Mouse (Mus musculus) kidney, embryonic 15.5 days (tissue): ENCODE results near the gene Cdkl2. TPM values are rescaled to one million over a fixed set of nuclear protein-coding genes. Genes with fewer than 3 reads are reported as not detected.

Experiments used
- ATAC-seq: fragments of 200-750 bp; cut with Nextera tagmentation; replicated peaks from 2 replicates; pipeline ENCODE4 v1.8.0; 2017; ENCODE audit warnings: moderate TSS enrichment; ENCODE audit not compliant: low FRiP score
- H3K27ac ChIP-seq: fragments of 300-500 bp; sonication (generic); 2 replicates; pipeline ENCODE4 v1.5.1; 2015; ENCODE audit warnings: mild to moderate bottlenecking, inconsistent platforms
- H3K27me3 ChIP-seq: fragments of 300-500 bp; sonication (generic); 2 replicates; pipeline ENCODE4 v1.6.1; 2015; ENCODE audit warnings: inconsistent platforms
- H3K36me3 ChIP-seq: fragments of 300-500 bp; sonication (generic); 2 replicates; pipeline ENCODE4 v1.6.1; 2015; ENCODE audit warnings: inconsistent platforms
- H3K4me1 ChIP-seq: fragments of 300-500 bp; sonication (generic); 2 replicates; pipeline ENCODE4 v1.6.1; 2015; ENCODE audit warnings: inconsistent platforms
- H3K4me2 ChIP-seq: fragments of 300-500 bp; sonication (generic); 2 replicates; pipeline ENCODE4 v1.6.1; 2015; ENCODE audit warnings: moderate library complexity, mild to moderate bottlenecking, inconsistent platforms
- H3K4me3 ChIP-seq: fragments of 300-500 bp; sonication (generic); replicated peaks from 2 replicates; pipeline ENCODE4 v1.5.1; 2015; ENCODE audit warnings: mild to moderate bottlenecking, inconsistent platforms
- H3K9ac ChIP-seq: fragments of 300-500 bp; sonication (generic); 2 replicates; pipeline ENCODE4 v1.6.1; 2015; ENCODE audit warnings: mild to moderate bottlenecking, inconsistent platforms
- H3K9me3 ChIP-seq: fragments of 300-500 bp; sonication (generic); replicated peaks from 2 replicates; pipeline ENCODE4 v1.6.1; 2016; ENCODE audit warnings: inconsistent platforms
- WGBS: fragments of 180-500 bp; shearing (Covaris S2); methylation state at CpG from one replicate; pipeline ENCODE4 v1.1.7; 2015; ENCODE audit warnings: mixed read lengths; 5-methylcytosine and 5-hydroxymethylcytosine counted together
- polyA plus RNA-seq: library from polyadenylated mRNA; unstranded; fragments of >200 nt; fragmentation: Nextera tagmentation; extraction: Ambion mirVana; gene quantifications from 2 replicates; pipeline ENCODE4 v1.2.1, GENCODE M21; 2015

Gene Cdkl2
- polyA plus RNA-seq, 1 experiment from 2014 or later: 1.8 TPM

DNA sequence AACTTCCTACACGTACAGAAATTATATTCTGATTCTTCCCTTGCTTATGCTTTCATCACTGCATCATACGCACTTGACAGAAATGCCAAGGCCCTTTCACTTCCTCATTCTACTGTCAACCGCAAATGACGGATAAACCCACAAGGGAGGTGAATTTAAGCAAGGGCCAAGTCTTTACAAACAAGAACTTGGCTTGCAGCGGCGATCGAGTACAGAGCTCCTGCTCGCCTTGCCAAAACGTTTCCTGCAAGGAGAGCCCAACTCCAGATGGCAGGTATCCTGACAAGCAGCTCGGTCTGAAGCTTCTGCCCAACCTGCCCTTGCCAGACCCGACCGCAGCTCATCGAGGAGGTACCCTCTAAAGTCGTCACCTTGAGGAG is 81.4 kb downstream of the Cdkl2 start:
- WGBS: under 1% methylated on average over 14 of the region's 14 CpGs
- Histone ChIP-seq H3K9ac (peak overlapping the region; percentile 71), H3K27ac (peak overlapping the region; percentile 100), H3K4me3 (peak overlapping the region; percentile 79), H3K4me2 (peak overlapping the region; percentile 68), H3K9me3 (no peaks in the 10 kb centered on the region), H3K4me1 (peaks cover 21% of the 10 kb centered on the region), H3K36me3 (peaks cover 16% of the 10 kb centered on the region), H3K27me3 (no peaks in the 10 kb centered on the region)
- ATAC-seq: no peak

- no peak for ATAC-seq
- Histone ChIP-seq H3K9ac (no peak overlapping the region), H3K27ac (0 out of 2 replicates have a peak overlapping the region, but pooled peaks have one; percentile 60)
These were observed 82.3 kb downstream of the Cdkl2 start for GRCm38 (mm10) chr5:91961370-91961769.

DNA sequence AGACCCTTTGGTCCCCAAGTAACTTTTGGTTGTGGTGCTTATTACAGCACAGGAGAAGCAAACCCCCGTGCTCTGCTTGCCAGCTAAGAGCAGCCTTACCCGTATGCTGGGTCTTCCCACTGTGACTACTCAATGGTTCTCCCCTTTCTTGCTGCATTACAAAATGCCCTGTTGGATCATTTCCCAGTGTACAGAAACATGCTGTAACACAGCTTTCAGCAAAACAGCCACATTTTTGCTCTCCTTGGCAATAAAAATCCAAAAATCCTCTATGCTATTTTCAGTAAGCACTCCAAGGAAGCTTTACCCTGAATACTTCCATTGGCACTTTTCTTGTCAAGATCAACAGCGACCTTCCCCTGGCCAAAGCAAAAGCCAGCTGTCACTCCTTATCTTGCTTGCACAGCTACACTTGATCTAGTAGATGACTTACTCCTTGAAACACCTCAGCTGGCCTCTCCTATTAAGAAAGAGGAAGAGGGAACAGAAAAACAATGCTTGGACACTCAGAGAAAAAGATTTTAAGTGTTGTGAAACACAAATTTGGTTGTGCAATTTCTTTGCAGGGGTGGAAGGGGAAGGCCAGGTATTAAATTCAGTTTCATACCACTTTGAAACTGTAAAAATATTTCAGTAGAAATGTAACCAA is 83.0 kb downstream of the Cdkl2 start:
- H3K4me3 ChIP-seq: peak overlapping the region; percentile 79
- 0 out of 2 replicates have a peak overlapping the region, but pooled peaks have one; percentile 60 for H3K27ac ChIP-seq
- peaks cover 21% of the 10 kb centered on the region for H3K4me1 ChIP-seq
- H3K27me3 ChIP-seq: no peaks in the 10 kb centered on the region
- no peaks in the 10 kb centered on the region for H3K9me3 ChIP-seq
- ATAC-seq: no peak
- WGBS: 70% methylated on average over 3 of the region's 3 CpGs
- 0 out of 2 replicates have a peak overlapping the region, but pooled peaks have one; percentile 18 for H3K9ac ChIP-seq
- H3K36me3 ChIP-seq: peaks cover 26% of the 10 kb centered on the region
- H3K4me2 ChIP-seq: peak overlapping the region; percentile 68

More at GRCm38 (mm10) chr5:91961370-91961769, 82.3 kb downstream of the Cdkl2 start:
- 76% methylated on average over 1 of the region's 1 CpGs for WGBS
- no peaks in the 10 kb centered on the region for H3K9me3 ChIP-seq
- peak overlapping the region; percentile 79 for H3K4me3 ChIP-seq
- peak overlapping the region; percentile 68 for H3K4me2 ChIP-seq
- H3K27me3 ChIP-seq: no peaks in the 10 kb centered on the region
- H3K4me1 ChIP-seq: peaks cover 21% of the 10 kb centered on the region
- H3K36me3 ChIP-seq: peaks cover 24% of the 10 kb centered on the region

GRCm38 (mm10) chr5:91959986-91960385 is 83.7 kb downstream of the Cdkl2 start:
- 77% methylated on average over 1 of the region's 1 CpGs for WGBS
- Histone ChIP-seq H3K4me1 (peaks cover 21% of the 10 kb centered on the region), H3K4me2 (peak overlapping the region; percentile 68), H3K27me3 (no peaks in the 10 kb centered on the region), H3K36me3 (peaks cover 30% of the 10 kb centered on the region), H3K27ac (no peak overlapping the region), H3K4me3 (no peak overlapping the region), H3K9ac (no peak overlapping the region), H3K9me3 (no peaks in the 10 kb centered on the region)
- no peak for ATAC-seq

DNA sequence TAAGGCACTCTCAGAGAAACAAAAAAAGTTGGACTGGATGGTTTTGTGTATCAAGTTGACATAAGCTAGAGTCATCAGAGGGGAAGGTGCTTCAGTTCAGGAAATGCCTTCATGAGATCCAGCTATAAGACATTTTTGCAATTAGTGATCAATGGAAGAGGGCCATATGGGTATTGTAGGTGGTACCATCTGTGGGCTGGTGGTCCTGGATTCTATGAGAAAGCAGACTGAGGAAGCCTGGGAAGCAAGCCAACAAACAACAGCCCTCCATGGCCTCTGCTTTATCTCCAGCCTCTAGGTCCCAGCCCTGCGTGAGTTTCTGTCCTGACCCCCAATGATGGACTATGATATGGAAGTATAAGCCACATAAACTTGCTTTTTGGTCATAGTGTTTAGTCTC is 84.6 kb downstream of the Cdkl2 start:
- Histone ChIP-seq H3K36me3 (peaks cover 38% of the 10 kb centered on the region), H3K9me3 (no peaks in the 10 kb centered on the region), H3K4me2 (no peak overlapping the region), H3K27me3 (no peaks in the 10 kb centered on the region), H3K9ac (no peak overlapping the region), H3K4me1 (peaks cover 21% of the 10 kb centered on the region), H3K27ac (no peak overlapping the region), H3K4me3 (no peak overlapping the region)
- ATAC-seq: no peak
- WGBS: 71% methylated on average over 1 of the region's 1 CpGs

DNA sequence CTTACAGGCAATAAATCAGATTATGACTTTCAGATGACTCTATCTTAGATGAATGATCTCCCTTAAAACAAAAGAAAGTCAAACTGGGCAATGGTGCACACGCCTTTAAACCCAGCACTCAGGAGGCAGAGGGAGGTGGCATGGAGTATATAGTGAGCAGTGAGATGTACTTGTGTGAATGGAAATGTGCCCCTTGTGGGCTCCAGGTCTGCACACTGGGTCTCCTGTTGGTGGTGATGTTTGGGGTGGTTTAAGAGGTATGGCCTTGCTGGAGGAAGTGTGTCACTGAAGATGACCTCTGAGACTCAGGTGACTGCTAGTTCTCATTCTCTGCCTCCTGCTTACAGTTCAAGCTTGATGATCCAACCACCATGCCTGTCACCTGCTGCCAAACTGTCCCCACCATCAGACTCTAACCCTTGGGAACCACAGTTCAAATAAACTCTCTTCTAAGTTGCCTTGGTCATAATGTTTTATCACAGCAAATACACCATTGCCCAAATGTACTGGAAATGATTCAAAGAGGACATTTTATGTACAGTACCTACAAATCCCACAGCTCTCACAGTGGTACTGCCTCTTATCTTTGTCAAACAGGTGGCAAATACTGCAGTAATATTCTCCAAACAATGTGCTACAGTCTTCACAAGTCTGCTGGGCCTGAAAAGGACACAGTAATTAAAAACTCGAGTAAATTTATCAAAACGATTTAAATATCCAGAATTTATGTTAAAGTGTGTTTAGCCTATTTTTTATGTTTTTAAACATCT is 86.5 kb downstream of the Cdkl2 start:
- H3K27ac ChIP-seq: no peak overlapping the region
- H3K9me3 ChIP-seq: no peaks in the 10 kb centered on the region
- no peaks in the 10 kb centered on the region for H3K27me3 ChIP-seq
- no peak overlapping the region for H3K4me3 ChIP-seq
- H3K4me1 ChIP-seq: peaks cover 16% of the 10 kb centered on the region
- no peak overlapping the region for H3K9ac ChIP-seq
- H3K36me3 ChIP-seq: peaks cover 52% of the 10 kb centered on the region
- 89% methylated on average over 3 of the region's 3 CpGs for WGBS
- ATAC-seq: no peak
- H3K4me2 ChIP-seq: no peak overlapping the region

Other genes starting within 250 kb of the Cdkl2 start
- 78.5 and 81.7 TPM in 2 replicates for gene Rchy1, start 80.8 kb downstream of the Cdkl2 start, polyA plus RNA-seq
- not detected in 2 replicates for gene Odaph, start 56.4 kb downstream of the Cdkl2 start, polyA plus RNA-seq
- gene G3bp2, start 39.8 kb upstream of the Cdkl2 start, polyA plus RNA-seq: 174 and 191 TPM in 2 replicates
- 42.9 and 46.5 TPM in 2 replicates for gene Uso1, start 94.1 kb upstream of the Cdkl2 start, polyA plus RNA-seq
- not detected in 2 replicates for gene U90926, start 171.5 kb upstream of the Cdkl2 start, polyA plus RNA-seq
- 0.08 and 0.35 TPM in 2 replicates for gene Ppef2, start 212.4 kb upstream of the Cdkl2 start, polyA plus RNA-seq
- 21.3 and 24.1 TPM in 2 replicates for gene Naaa, start 234.3 kb upstream of the Cdkl2 start, polyA plus RNA-seq